Mouse (Mus musculus): Measurements from ENCODE around the gene Six5. TPM values are rescaled to one million over a fixed set of nuclear protein-coding genes. Genes with fewer than 3 reads are reported as not detected.
A peak's percentile ranks its signal among the peaks of the same experiment; 100 is the strongest.

Gene Six5
- 7.1 and 7.2 TPM in 2 replicates for polyA plus RNA-seq (2016; fragmentation: Nextera tagmentation; extraction: Ambion mirVana)

DNA sequence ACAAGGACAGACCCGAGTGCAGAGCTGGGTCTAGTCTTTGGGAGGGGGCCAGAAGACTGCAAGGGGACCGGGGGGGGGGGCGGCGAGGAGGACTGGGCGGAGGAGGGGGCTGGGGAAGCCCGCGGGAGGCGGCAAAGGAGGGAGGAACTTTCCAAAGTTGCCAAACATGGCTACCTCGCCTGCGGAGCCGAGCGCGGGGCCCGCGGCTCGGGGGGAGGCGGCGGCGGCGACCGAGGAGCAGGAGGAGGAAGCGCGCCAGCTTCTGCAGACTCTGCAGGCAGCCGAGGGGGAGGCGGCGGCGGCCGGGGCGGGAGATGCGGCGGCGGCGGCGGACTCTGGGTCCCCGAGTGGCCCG lies at the start of gene Six5:
Gene Six5, plus strand, starts transcription at position 124 of the 355 bp plus-strand sequence.
- H3K27me3 ChIP-seq (replicated peaks): no peaks in the 10 kb centered on the region; the same call in 1 of the 2 replicates
- 0% methylated on average over 33 of the region's 36 CpGs for WGBS
- peak within 1 kb of the TSS; percentile 99 for H3K27ac ChIP-seq (ENCODE audit: poor library complexity, severe bottlenecking)
- H3K9me3 ChIP-seq (replicated peaks): no peaks in the 10 kb centered on the region
- H3K36me3 ChIP-seq: peaks cover 42% of the 10 kb centered on the region
- ATAC-seq (ENCODE audit: insufficient number of reproducible peaks, low FRiP score): no peak; the same call in 1 of the 2 replicates
- H3K4me2 ChIP-seq: peak within 1 kb of the TSS; percentile 88
- peak within 1 kb of the TSS; percentile 97 for H3K9ac ChIP-seq
- peaks cover 47% of the 10 kb centered on the region for H3K4me1 ChIP-seq (replicated peaks)
- peak within 1 kb of the TSS; percentile 79 for H3K4me3 ChIP-seq

DNA sequence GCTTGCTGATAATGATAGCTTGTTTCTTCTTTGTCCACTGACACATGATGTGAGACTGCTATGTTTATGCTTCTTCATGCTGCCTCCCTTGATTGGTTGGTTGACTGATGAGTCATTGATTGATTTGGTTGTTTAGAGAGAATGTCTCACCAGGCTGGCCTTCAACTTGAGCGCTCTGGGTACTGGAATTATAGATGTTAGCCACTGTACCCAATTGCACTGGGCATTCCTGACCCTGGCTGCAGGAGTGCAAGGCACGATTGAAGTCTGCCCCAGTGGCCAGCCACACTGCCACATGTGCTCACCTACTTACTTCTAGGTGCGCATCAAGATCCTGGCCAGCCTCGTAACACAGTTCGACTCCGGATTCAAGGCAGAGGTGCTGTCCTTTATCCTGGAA lies 49.8 kb upstream of the Six5 start:
- no peak overlapping the region for H3K27ac ChIP-seq (ENCODE audit: poor library complexity, severe bottlenecking)
- WGBS: 94% methylated on average over 6 of the region's 6 CpGs
- H3K36me3 ChIP-seq: peaks cover 100% of the 10 kb centered on the region
- no peak overlapping the region for H3K4me2 ChIP-seq
- ATAC-seq (ENCODE audit: insufficient number of reproducible peaks, low FRiP score): no peak
- no peaks in the 10 kb centered on the region for H3K9me3 ChIP-seq (replicated peaks)
- no peak overlapping the region for H3K9ac ChIP-seq
- H3K4me1 ChIP-seq (replicated peaks): no peaks in the 10 kb centered on the region
- no peak overlapping the region for H3K4me3 ChIP-seq
- H3K27me3 ChIP-seq (replicated peaks): no peaks in the 10 kb centered on the region

DNA sequence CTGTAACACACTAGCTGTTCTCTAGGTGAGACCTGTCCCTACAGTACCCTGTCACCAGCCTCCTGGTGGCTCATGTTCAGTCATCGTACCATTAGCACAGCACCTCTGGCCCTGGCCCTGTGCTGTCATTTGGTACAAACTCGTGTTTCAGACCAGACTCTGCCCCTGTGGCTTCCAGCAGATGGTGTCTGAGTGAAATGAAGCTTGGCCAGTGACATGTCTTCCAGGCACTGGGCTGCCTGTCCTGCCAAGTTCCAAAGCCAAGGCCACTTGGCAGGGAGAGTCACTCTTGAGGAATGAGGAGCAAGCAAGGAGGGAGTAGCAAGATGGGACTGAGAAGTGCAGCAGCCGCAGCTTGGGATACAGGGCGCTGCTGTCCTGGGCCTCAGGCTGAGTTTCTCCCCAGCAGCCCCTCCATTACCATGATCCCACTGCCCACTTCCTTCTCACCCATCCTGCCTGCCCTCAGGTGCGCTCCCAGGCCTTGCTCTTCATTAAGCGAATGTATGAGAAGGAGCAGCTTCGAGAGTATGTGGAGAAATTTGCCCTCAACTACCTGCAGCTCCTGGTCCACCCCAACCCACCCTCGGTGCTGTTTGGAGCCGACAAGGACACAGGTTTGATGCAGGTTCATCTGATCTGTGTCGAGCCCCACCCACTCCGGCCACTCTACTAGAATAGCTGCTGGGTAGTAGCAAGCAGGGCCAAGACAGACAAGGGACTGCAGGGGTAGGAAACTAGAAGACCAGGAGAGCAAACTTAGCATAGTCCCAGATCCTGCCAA lies 47.9 kb upstream of the Six5 start:
- Histone ChIP-seq H3K4me2 (no peak overlapping the region), H3K4me3 (no peak overlapping the region), H3K4me1 (replicated peaks) (no peaks in the 10 kb centered on the region), H3K27me3 (replicated peaks) (no peaks in the 10 kb centered on the region), H3K9me3 (replicated peaks) (no peaks in the 10 kb centered on the region), H3K9ac (no peak overlapping the region), H3K36me3 (peaks cover 100% of the 10 kb centered on the region), H3K27ac (ENCODE audit: poor library complexity, severe bottlenecking) (no peak overlapping the region)
- no peak for ATAC-seq (ENCODE audit: insufficient number of reproducible peaks, low FRiP score)
- 91% methylated on average over 11 of the region's 11 CpGs for WGBS

DNA sequence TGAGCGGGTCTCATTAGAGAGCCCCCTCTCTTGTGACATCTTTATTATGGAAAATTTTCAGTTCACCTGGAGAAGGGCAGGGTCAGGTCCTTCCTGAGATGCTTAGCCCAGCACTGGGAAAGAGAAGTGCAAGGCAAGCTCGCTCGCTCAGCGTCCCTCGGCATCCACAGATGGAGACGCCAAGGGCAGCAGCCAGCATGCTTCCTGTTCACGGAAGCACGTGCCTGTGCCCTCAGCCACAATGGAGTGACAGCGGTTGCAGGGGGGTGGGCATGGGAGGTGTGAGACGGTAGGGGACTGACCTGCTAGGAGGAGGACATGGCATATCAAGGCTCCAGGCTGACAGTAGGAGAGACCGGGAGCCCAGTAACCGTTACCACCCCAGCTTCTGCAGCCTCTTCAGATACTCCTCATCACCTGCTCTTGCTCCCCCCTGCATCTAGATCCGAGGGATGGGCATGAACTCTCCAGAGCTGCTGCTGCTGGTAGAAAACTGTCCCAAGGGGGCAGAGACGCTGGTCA lies 46.3 kb upstream of the Six5 start:
- Histone ChIP-seq H3K9me3 (replicated peaks) (no peaks in the 10 kb centered on the region), H3K4me2 (no peak overlapping the region), H3K9ac (no peak overlapping the region), H3K4me3 (no peak overlapping the region), H3K4me1 (replicated peaks) (no peaks in the 10 kb centered on the region), H3K36me3 (peaks cover 98% of the 10 kb centered on the region), H3K27ac (ENCODE audit: poor library complexity, severe bottlenecking) (no peak overlapping the region), H3K27me3 (replicated peaks) (no peaks in the 10 kb centered on the region)
- 83% methylated on average over 14 of the region's 14 CpGs for WGBS
- ATAC-seq (ENCODE audit: insufficient number of reproducible peaks, low FRiP score): no peak

DNA sequence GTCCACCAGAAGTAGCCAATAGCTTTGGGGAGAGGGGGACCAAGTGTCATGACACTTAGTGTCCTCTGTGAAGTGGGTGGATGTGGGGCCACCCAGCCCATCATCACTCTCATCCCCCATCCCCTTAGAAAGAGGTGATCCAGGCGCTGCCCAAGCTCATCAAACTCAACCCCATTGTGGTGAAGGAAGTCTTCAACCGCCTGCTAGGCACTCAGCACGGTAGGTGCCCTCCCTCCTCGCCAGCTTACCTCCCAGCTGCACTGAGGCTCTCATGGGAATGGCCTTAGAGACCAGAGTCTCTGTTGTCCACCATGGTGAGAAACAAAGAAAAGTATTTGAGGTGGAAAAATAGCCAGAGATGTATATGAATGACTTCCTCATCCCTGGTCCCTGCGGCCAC lies 45.1 kb upstream of the Six5 start:
- no peak overlapping the region for H3K9ac ChIP-seq
- H3K4me2 ChIP-seq: no peak overlapping the region
- no peak overlapping the region for H3K27ac ChIP-seq (ENCODE audit: poor library complexity, severe bottlenecking)
- H3K27me3 ChIP-seq (replicated peaks): no peaks in the 10 kb centered on the region
- no peak overlapping the region for H3K4me3 ChIP-seq
- ATAC-seq (ENCODE audit: insufficient number of reproducible peaks, low FRiP score): no peak
- 89% methylated on average over 5 of the region's 5 CpGs for WGBS
- 0 out of 2 replicates have a peak, but pooled peaks cover 4% of the 10 kb centered on the region for H3K4me1 ChIP-seq (replicated peaks)
- H3K9me3 ChIP-seq (replicated peaks): no peaks in the 10 kb centered on the region
- H3K36me3 ChIP-seq: peaks cover 89% of the 10 kb centered on the region

DNA sequence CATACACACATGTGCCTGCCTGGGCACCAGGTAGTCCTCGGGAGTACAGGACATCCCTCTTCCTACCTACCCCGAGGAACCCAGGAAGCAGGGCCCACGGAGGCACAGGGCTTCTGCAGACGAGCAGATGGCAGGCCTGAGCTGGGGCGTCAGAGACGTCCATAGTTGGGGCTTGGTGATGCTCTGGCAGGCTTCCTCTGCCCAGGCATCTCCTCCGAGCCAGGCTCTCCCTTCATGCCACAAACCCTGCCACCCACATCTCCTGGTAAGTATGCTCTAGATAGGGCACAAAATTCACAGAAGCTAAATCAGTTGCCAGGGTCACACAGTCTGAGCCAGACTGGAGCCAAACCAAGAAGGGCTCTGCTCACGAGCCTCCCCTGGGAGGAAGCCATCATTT lies 44.2 kb upstream of the Six5 start:
- Histone ChIP-seq H3K27me3 (replicated peaks) (no peaks in the 10 kb centered on the region), H3K4me1 (replicated peaks) (0 out of 2 replicates have a peak, but pooled peaks cover 8% of the 10 kb centered on the region), H3K9me3 (replicated peaks) (no peaks in the 10 kb centered on the region), H3K9ac (no peak overlapping the region), H3K36me3 (peaks cover 86% of the 10 kb centered on the region), H3K4me2 (no peak overlapping the region), H3K27ac (ENCODE audit: poor library complexity, severe bottlenecking) (no peak overlapping the region), H3K4me3 (no peak overlapping the region)
- no peak for ATAC-seq (ENCODE audit: insufficient number of reproducible peaks, low FRiP score)
- 86% methylated on average over 8 of the region's 8 CpGs for WGBS

DNA sequence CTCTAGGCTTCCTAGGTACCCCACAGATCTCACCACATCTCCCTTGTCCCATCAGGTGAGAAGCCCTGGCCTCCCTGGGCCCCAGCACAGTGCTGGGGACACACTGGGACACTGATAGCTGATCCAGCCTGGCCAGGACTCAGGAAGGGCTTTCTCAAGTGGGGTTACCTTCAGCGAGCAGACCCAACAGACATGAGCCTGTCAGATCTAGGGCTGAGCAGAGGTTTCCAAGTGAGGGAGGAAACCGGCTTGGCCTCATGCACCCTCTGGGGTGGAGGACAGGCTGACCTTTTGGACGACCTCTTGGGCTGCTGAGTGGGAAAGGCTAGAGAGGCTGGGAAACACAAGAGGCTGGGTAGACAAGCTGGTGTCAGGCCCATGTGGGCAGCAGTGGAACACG lies 43.2 kb upstream of the Six5 start:
- H3K4me3 ChIP-seq: no peak overlapping the region
- H3K36me3 ChIP-seq: peaks cover 78% of the 10 kb centered on the region
- H3K4me1 ChIP-seq (replicated peaks): 0 out of 2 replicates have a peak, but pooled peaks cover 8% of the 10 kb centered on the region
- 58% methylated on average over 4 of the region's 4 CpGs for WGBS
- no peak overlapping the region for H3K27ac ChIP-seq (ENCODE audit: poor library complexity, severe bottlenecking)
- no peak overlapping the region for H3K9ac ChIP-seq
- H3K9me3 ChIP-seq (replicated peaks): no peaks in the 10 kb centered on the region
- no peak for ATAC-seq (ENCODE audit: insufficient number of reproducible peaks, low FRiP score)
- H3K27me3 ChIP-seq (replicated peaks): no peaks in the 10 kb centered on the region
- H3K4me2 ChIP-seq: no peak overlapping the region

DNA sequence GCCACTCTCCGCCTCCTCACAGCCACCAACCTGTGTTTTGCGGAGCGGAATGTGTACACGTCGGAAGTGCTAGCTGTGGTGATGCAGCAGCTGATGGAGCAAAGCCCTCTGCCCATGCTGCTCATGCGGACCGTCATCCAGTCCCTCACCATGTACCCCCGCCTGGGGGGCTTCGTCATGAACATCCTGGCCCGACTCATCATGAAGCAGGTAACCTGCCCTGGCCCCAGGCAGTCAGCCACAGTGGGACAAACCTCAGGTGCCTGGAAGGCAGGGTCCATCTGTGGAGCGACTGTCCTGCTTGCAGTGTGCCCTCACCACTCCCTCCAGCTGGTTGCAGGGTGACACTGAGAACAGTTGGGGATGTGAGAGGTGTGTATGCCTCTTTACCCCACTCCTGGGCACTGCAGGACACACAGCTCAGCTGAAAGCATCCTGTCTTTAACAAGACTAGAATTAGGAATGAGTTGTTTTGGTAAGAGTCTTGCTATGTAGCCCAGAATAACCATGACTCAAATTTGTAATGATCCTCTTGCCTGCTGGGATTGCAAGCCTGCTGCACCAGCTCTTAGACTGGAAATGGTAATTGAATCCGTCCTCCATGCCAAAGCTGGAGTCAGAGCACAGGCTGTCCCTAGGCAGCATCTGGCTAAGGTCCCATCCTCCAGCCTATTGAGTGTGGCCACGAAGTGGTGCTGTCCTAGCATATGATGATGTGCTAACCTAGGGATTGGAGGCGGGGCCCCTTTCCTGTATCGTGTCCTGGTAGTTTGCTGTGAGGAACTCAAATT lies 41.9 kb upstream of the Six5 start:
- Histone ChIP-seq H3K4me1 (replicated peaks) (0 out of 2 replicates have a peak, but pooled peaks cover 8% of the 10 kb centered on the region), H3K36me3 (peaks cover 71% of the 10 kb centered on the region), H3K9ac (no peak overlapping the region), H3K27me3 (replicated peaks) (no peaks in the 10 kb centered on the region), H3K9me3 (replicated peaks) (peaks cover 7% of the 10 kb centered on the region; the same call in 1 of the 2 replicates), H3K4me3 (no peak overlapping the region), H3K4me2 (no peak overlapping the region), H3K27ac (ENCODE audit: poor library complexity, severe bottlenecking) (no peak overlapping the region)
- WGBS: 88% methylated on average over 15 of the region's 15 CpGs
- no peak for ATAC-seq (ENCODE audit: insufficient number of reproducible peaks, low FRiP score)

DNA sequence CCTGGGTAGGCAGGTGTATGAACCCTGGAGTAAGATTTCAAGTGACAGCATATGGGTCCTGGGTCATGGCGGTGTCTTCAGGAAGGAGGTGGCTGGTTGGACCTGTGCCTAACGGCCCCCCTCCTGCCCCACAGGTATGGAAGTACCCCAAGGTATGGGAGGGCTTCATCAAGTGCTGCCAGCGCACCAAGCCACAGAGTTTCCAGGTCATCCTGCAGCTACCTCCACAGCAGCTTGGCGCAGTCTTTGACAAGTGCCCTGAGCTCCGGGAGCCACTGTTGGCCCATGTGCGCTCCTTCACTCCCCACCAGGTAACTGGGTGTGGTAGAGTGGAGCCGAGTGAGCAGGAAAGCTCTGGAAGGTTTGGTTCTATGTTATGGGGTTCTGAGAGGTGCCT lies 41.3 kb upstream of the Six5 start:
- Histone ChIP-seq H3K9ac (no peak overlapping the region), H3K4me2 (no peak overlapping the region), H3K4me1 (replicated peaks) (0 out of 2 replicates have a peak, but pooled peaks cover 8% of the 10 kb centered on the region), H3K9me3 (replicated peaks) (peaks cover 7% of the 10 kb centered on the region; the same call in 1 of the 2 replicates), H3K27me3 (replicated peaks) (no peaks in the 10 kb centered on the region), H3K4me3 (no peak overlapping the region), H3K27ac (ENCODE audit: poor library complexity, severe bottlenecking) (no peak overlapping the region), H3K36me3 (peaks cover 65% of the 10 kb centered on the region)
- ATAC-seq (ENCODE audit: insufficient number of reproducible peaks, low FRiP score): no peak
- 92% methylated on average over 7 of the region's 7 CpGs for WGBS

DNA sequence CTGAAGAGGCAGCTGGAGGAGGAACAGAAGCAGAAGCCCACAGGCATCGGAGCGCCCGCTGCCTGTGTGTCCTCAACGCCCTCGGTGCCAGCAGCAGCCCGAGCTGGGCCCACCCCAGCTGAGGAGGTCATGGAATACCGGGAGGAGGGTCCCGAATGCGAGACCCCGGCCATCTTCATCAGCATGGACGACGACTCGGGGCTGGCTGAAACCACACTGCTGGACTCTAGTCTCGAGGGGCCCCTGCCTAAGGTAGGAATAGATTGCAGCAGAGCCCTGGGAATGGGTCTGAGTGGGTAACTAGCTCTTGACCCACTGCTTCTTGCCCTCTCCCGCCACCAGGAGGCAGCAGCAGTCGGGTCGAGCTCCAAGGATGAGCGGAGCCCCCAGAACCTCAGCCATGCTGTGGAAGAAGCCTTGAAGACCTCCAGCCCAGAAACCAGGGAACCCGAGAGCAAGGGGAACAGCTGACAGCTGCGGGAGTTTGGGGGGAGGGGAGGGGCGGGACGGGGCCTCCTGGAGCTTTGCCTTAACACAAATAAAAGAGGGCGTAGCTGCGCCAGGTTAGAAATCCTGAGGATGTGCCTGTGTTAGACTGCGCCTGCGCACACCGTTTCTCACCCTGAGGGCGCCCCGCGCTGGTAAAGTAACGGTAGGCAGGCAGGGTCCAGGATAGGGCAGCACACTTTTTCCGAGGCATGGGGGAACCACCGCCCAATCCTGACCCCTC lies 40.2 kb upstream of the Six5 start, which contains the start of gene Rsph6a:
Gene Rsph6a, plus strand, starts transcription at position 644 of the 730 bp plus-strand sequence.
- Histone ChIP-seq H3K36me3 (peaks cover 54% of the 10 kb centered on the region), H3K27ac (ENCODE audit: poor library complexity, severe bottlenecking) (no peak within 1 kb of the TSS), H3K9me3 (replicated peaks) (peaks cover 7% of the 10 kb centered on the region; the same call in 1 of the 2 replicates), H3K4me1 (replicated peaks) (0 out of 2 replicates have a peak, but pooled peaks cover 8% of the 10 kb centered on the region), H3K4me3 (peak within 1 kb of the TSS; percentile 14; the same call in 1 of the 2 replicates), H3K4me2 (peak within 1 kb of the TSS; percentile 56), H3K27me3 (replicated peaks) (no peaks in the 10 kb centered on the region), H3K9ac (0 out of 2 replicates have a peak within 1 kb of the TSS, but pooled peaks have one; percentile 27)
- WGBS: 36% methylated on average over 33 of the region's 33 CpGs
- no peak for ATAC-seq (ENCODE audit: insufficient number of reproducible peaks, low FRiP score)

Measured in heart, embryonic 12.5 days (tissue).